Mouse (Mus musculus) heart, postnatal 36 days (tissue): ENCODE measurements around the gene Nrg4. TPM values are rescaled to one million over a fixed set of nuclear protein-coding genes. Genes with fewer than 3 reads are reported as not detected.

Experiments
- DNase-seq, 2 experiments: peaks; one replicate each; pipeline ENCODE4 v3.0.0; 2021 to 2022
- intact Hi-C: fragments of 180-260 bp; cut with DNase I; formaldehyde crosslinking; loops from one replicate; pipeline ENCODE4 v1.15.1; 2025
- total RNA-seq, 2 experiments: library from RNA; stranded (reverse); gene quantifications; 2 replicates each; pipeline ENCODE4 v1.2.3; 2021

Nrg4 gene
- 1 to 10 TPM; 1.6 to 1.7 TPM for total RNA-seq

GRCm38 (mm10) chr9:55326515-55327233 is at the start of gene Nrg4, which contains the start of gene Tmem266:
TSS of gene Nrg4 (minus strand) at chr9:55326844.
TSS of gene Tmem266 (plus strand) at chr9:55326913.
- DNase-seq, result peak; percentile 72 to 82
- intact Hi-C loops, result loop anchor here (10.0 kb wide), 1 partner anchor 218 kb away; no protein-coding TSS in a partner anchor

- intact Hi-C loops, result no loop called here
- no peak for DNase-seq
Measured at GRCm38 (mm10) chr9:55371908-55372307, 45.3 kb upstream of the Nrg4 start.

GRCm38 (mm10) chr9:55368011-55368410 is 41.4 kb upstream of the Nrg4 start:
- intact Hi-C loops, result no loop called here
- no peak for DNase-seq

- intact Hi-C loops, result no loop called here
- no peak for DNase-seq
Measured at GRCm38 (mm10) chr9:55363707-55364106, 37.1 kb upstream of the Nrg4 start.

- no peak for DNase-seq
- intact Hi-C loops, result no loop called here
Measured at GRCm38 (mm10) chr9:55361969-55362368, 35.3 kb upstream of the Nrg4 start.

- DNase-seq, result no peak
- intact Hi-C loops, result no loop called here
Measured at GRCm38 (mm10) chr9:55360861-55361260, 34.2 kb upstream of the Nrg4 start.

GRCm38 (mm10) chr9:55360372-55360771 is 33.7 kb upstream of the Nrg4 start:
- intact Hi-C loops, result no loop called here
- DNase-seq, result no peak

- DNase-seq, result no peak
- intact Hi-C loops, result no loop called here
Measured at GRCm38 (mm10) chr9:55357164-55357563, 30.5 kb upstream of the Nrg4 start.

GRCm38 (mm10) chr9:55355270-55355834 is 28.7 kb upstream of the Nrg4 start:
- no peak for DNase-seq
- intact Hi-C loops, result no loop called here

GRCm38 (mm10) chr9:55354686-55355085 is 28.0 kb upstream of the Nrg4 start:
- intact Hi-C loops, result no loop called here

GRCm38 (mm10) chr9:55348664-55349063 is 22.0 kb upstream of the Nrg4 start:
- intact Hi-C loops, result no loop called here
- DNase-seq, result no peak

More at GRCm38 (mm10) chr9:55354686-55355085, 28.0 kb upstream of the Nrg4 start:
- DNase-seq, result no peak

- DNase-seq, result no peak
- intact Hi-C loops, result no loop called here
Measured at GRCm38 (mm10) chr9:55345332-55345731, 18.7 kb upstream of the Nrg4 start.

GRCm38 (mm10) chr9:55344165-55344564 is 17.5 kb upstream of the Nrg4 start:
- no peak for DNase-seq
- intact Hi-C loops, result no loop called here

GRCm38 (mm10) chr9:55332949-55333348 is 6.3 kb upstream of the Nrg4 start:
- intact Hi-C loops, result no loop called here
- peak in 1 of 2 experiments; percentile 3 for DNase-seq

GRCm38 (mm10) chr9:55332476-55332875 is 5.8 kb upstream of the Nrg4 start:
- DNase-seq, result no peak
- intact Hi-C loops, result no loop called here

GRCm38 (mm10) chr9:55329401-55329800 is 2.8 kb upstream of the Nrg4 start:
- no peak for DNase-seq
- intact Hi-C loops, result loop anchor here (10.0 kb wide), 1 partner anchor 215 kb away; no protein-coding TSS in a partner anchor

GRCm38 (mm10) chr9:55328151-55328918 is 1.7 kb upstream of the Nrg4 start:
- intact Hi-C loops, result loop anchor here (10.0 kb wide), 1 partner anchor 216 kb away; no protein-coding TSS in a partner anchor

GRCm38 (mm10) chr9:55327234-55327615 is 581 bp upstream of the Nrg4 start:
- DNase-seq, result no peak
- intact Hi-C loops, result loop anchor here (10.0 kb wide), 1 partner anchor 218 kb away; no protein-coding TSS in a partner anchor

More at GRCm38 (mm10) chr9:55328151-55328918, 1.7 kb upstream of the Nrg4 start:
- DNase-seq, result no peak

- intact Hi-C loops, result loop anchor here (10.0 kb wide), 1 partner anchor 219 kb away; no protein-coding TSS in a partner anchor
- no peak for DNase-seq
Measured at GRCm38 (mm10) chr9:55325564-55326514, 805 bp downstream of the Nrg4 start.

- DNase-seq, result no peak
- intact Hi-C loops, result loop anchor here (10.0 kb wide), 1 partner anchor 220 kb away; no protein-coding TSS in a partner anchor
Measured at GRCm38 (mm10) chr9:55325061-55325460, 1.6 kb downstream of the Nrg4 start.
